Mouse (Mus musculus): ENCODE measurements around the gene Mthfs.
"Not testable (repeated sequence)": the region's sequence is repeated elsewhere in the genome, so short reads cannot be mapped to it uniquely, and the experiment has no call there.

Mthfs gene

DNA sequence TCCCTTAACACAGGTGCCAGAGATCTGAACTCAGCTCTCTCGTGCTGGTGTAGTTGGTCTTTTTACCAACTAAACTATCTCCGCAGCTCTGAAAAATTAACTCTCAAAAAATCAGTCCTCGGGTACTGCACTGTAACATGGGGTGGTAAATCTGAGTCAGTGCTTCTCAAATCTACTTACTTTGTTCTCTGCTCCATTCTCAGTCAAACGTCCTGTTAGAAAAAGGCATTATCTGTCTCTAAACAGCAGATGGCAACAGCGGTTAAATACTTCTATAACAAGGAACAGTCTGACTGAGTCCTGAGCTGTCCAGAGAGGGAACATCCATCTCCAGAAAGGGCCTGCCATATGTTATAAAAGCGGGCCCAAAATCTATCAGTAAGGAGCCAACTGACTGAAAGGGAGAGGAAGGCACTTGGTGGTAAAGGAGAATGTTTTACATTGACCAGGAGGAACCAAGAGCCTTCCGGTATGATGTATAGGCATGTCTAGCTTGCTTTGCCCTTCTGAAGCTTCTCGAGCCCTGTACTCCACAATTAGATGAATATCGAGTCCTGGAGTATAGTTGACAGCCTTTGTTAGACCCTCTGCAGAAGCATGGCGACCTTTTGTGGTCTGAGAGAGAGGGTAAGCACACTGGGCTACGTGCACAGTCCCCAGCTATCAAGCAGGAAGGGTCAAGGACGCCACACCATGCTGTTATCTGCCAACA, at the start of gene Mthfs:
Gene Mthfs (plus strand): TSS at position 324 of the 712 bp plus-strand sequence.
- in situ Hi-C loops (cut with MboI, MseI): loop anchor here (25.0 kb wide), 2 partner anchors 673 to 1052 kb away; partner anchors contain the start of genes Tbc1d2b and Zfp949

DNA sequence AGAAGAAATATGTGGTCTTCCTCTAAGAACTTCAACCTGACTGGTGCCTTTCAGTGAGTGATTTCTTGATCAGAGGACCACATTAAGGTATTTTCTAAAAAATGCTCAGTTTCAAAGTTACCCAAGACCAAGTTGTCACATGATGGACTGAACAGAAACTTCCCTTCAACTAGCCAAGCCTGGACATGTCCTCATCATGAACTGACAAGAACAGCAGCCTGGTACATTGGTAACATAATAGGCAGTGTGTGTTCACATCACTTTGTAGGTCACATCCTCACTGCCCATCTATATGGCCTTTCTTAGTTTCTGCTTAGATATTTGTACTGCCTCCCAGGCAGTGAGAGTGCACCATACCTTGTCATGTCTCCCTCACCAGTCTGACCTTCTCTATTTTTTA, 37.9 kb upstream of the Mthfs start:
- in situ Hi-C loops (cut with MboI, MseI): loop anchor here (25.0 kb wide), 1 partner anchor 140 kb away; no protein-coding TSS in a partner anchor

DNA sequence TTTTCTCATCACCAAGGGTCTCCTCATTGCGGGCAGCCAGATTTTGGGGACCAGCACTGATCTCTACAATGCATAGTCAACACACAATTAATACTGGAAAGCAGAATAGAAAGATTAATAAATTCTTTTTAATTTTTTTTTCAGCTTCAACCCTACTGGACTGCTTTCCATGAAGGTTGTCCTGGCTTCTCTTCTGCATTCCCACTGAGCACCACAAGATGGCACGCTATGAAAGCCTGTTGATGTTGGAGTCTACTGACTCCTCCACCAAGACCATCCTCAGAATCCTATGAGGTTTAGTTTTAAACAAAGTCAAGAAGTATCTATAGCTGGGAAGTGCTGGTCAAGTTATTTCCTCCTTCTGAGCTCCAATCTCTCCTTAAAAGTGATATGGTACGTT, 31.6 kb upstream of the Mthfs start:
- in situ Hi-C loops (cut with MboI, MseI): loop anchor here (5.0 kb wide), 1 partner anchor 493 kb away; no protein-coding TSS in a partner anchor

DNA sequence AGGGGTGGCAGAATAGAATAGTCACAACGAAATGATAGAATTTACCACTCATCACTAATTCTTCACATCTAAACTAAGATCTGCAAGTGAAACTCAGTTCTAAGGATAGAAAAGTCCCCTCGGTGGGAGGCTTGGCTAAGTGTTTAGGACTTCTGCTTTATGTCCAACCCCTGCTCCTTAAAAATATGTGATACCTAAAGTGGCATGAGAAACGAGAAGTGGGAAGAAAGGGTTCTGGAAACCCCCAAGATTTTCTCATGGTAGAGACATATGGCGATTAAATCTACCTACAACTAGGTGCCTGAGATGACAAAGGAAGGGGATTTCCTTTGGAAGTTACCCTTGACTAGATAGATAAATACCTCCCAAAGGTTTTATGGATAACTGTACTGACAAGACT, 31.0 kb upstream of the Mthfs start:
- in situ Hi-C loops (cut with MboI, MseI): loop anchor here (5.0 kb wide), 1 partner anchor 493 kb away; no protein-coding TSS in a partner anchor

DNA sequence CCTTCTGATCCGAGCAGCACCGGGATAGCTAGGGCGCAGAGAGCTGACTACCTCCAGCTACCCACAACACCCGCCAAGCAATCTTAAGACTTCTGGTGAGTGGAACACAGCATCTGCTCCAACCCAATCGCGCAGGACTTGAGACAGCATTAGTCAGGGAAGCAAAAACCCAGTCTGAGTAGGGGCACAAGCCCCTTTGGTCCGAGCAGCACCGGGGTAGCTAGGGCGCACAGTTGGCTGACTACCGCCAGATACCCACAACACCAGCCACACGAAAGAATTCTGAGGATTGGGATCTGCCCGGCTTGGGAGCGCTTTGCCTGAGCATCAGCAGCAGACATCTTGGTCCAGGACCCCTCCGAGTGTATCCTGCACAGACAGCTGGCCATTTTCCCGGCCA, 23.5 kb upstream of the Mthfs start:
- in situ Hi-C loops (cut with MboI, MseI): not testable (repeated sequence)

DNA sequence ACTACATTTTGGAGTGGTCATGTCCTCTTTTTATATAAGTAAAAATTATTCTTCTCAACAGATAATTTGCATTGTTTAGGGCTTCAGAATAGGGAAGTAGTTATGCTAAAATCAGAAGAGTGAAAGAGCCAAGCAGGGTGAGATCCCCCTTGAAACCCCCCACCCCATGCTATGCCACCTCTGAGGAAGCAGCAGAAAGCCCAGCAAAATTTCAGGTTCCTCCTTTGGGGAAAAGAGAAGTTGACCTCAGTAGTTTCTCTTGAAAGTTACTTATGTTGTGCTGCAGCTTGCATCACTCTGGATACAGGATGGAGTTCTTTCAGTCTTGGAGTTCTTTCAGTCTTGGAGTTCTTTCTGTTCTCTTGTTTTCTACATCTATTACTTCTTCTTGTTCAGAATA, 15.0 kb upstream of the Mthfs start:
- in situ Hi-C loops (cut with MboI, MseI): not testable (repeated sequence)

DNA sequence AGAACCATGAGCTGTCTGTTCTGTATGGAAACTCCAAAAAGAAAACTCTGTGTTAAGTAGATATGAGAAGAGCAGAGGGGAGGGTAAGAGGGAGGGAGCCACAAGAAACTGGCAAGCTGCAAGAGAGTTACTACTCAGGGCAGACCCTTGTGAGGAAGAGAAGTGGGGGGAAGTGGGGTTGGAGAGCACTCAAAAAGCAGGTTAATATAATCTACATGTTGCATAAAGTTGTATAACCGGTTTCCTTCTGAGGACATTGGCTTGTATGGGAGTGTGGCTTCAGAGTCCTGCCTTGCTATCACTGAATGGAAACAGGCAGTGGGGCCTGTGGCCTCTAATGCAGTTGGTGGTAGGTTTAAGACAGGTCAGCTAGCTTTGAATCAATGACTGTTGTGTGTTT, 13.0 kb upstream of the Mthfs start:
- in situ Hi-C loops (cut with MboI, MseI): not testable (repeated sequence)

DNA sequence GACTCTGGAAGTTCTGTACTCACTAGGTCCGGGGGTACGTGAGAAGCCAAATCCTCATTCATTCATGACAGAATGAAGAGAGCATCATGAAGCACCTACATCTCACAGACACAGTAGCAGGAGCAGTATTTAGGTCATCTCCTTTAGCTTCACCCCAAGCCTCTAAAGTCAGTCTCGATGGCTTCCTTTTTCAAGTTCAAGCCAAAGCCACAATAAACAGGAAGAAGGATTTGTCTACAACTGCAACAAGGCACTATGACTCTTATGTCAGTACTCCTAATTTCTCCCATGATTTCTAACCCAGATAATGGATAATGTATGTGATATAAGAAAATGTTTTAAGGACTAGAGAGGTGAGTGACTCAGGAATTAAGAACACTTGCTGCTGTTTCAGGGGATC, 12.1 kb upstream of the Mthfs start:
- in situ Hi-C loops (cut with MboI, MseI): not testable (repeated sequence)

DNA sequence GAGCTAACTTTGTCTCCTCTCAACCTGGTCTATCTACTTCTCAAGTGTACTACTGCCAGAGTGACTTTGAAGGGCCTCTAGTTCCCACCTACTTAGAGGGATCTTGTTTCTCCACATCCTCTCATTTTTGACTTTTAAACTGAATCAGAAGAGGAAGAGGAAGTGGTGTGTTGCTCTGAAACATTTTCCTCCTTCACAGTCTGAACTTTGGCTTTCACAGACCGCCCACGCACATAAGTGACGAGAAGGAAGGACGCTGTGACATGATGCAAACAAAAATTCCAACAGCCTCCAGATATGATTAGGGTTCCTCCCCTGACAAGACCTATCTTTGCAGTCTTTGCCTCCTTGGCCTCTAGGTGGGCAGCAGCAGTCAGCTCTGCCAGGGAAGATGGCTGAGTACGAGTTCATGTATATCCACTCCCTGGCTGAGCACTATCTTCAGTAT, 11.5 kb upstream of the Mthfs start, which contains the start of the genes Bcl2a1b and Gm29094:
Gene Bcl2a1b (plus strand): TSS at position 241 of the 448 bp plus-strand sequence.
Gene Gm29094 (plus strand): TSS at position 411 of the 448 bp plus-strand sequence.
- in situ Hi-C loops (cut with MboI, MseI): not testable (repeated sequence)

DNA sequence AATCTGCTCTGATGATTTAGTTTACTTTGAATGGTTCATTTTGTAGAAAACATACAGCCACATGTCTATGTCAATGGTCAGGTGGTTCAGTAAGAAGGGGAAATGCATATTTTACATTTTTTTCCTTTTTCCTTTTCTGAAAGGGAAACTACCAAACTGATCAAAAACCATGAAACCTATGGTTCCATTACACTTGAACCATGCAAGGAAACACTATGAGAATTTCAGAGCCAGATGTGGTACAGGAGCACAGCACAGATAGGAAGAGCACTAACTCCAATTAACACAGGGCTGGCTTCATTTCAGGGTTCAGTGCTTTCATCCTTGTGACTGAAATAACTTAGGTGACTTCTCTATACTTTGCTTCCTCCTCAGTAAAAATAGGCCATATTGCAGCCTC, 8.2 kb upstream of the Mthfs start:
- in situ Hi-C loops (cut with MboI, MseI): loop anchor here (25.0 kb wide), 2 partner anchors 665 to 1060 kb away; partner anchors contain the start of genes Tbc1d2b and Zfp949

DNA sequence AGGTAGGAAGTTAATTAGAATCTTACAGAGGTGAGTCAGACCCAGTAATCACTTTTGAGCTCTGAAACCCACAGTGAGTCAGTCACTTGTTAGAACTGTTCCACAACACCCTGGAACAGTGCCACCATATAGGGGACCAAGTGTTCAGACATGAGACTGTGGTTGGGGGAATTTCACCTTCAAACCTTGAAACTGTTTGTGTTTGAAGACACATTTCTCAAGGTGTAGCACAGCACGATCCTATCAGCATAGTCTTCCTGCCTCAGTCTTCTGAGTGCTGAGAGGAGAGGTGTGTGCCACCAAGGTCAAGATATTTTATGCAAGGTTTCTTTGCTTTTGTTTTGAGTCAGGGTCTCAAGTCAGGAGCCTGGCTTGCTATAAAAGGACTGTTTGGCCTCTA, 1.5 kb upstream of the Mthfs start:
- in situ Hi-C loops (cut with MboI, MseI): loop anchor here (25.0 kb wide), 2 partner anchors 672 to 1053 kb away; partner anchors contain the start of genes Tbc1d2b and Zfp949

DNA sequence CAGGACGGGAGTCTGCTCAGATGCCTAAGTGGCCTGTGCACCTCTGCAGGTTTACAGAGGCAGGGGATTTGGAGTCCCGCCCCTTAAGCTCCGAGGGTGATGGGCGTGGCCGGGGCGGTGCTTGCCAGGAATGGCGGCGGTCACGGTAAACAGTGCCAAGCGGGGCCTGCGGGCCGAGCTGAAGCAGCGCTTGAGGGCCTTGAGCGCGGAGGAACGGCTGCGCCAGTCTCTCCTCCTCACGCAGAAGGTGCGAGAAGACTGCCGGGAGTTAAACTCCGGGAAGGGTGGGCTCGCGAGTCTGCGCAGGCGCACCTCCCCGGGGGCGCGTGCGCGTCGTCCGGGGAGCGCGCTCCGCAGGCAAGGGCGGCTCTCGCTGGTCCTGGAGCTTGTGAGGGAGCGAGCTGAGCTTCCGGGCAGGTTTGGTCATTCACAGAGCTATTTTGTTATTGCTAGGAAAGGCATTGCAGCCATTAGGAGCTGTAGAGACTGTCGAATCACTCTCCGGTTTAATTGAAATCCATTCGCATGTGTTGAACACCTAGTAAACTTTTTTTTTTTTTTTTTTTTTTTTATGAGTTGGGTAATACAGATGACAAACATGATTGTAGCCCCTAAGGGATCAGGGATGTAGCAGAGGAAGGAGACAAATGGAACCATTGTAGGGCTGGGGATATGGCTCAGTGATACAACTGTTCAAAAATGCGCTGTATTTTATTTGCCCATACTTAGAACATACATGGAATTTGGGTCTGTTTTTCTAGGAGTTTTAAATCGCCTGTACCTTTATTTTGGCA, 786 bp downstream of the Mthfs start:
- in situ Hi-C loops (cut with MboI, MseI): loop anchor here (25.0 kb wide), 2 partner anchors 674 to 1051 kb away; partner anchors contain the start of genes Tbc1d2b and Zfp949

DNA sequence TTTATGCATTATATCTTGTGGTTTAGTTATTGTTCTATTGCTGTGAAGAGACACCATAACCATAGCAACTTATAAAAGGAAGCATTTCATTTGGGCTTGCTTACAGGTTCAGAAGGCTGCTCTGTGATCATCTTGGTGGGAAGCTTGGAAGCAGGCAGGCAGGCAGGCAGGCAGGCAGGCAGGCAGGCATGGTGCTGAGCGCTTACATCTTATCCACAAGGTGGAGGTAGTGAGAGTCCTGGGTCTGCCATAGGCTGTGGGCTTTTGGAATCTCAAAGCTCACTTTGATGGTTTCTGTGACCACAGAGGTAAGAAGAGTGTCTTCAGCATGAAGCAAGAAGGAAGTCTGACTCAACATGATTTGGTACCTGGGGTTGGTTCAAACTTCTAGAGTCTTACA, 2.0 kb downstream of the Mthfs start:
- in situ Hi-C loops (cut with MboI, MseI): loop anchor here (25.0 kb wide), 2 partner anchors 675 to 1050 kb away; partner anchors contain the start of genes Tbc1d2b and Zfp949

DNA sequence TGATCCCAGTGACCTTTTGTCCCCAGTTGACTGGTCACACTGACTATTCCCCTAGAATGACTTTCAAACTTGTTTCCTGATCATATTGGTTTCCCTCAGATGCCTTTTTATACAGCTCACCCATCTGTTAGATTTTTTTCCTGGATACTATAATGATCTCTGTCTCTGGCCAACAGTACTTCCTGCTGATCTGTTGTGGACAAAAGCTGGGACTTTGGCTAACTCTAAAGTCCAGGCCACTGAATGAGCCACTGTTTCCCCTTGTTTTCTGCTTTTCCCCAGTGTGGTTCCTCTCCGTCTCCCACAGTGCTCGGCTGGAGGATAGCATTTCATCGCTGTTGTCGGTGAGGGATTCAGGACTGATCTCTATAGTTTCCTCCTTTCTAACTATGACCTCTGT, 7.7 kb downstream of the Mthfs start:
- in situ Hi-C loops (cut with MboI, MseI): loop anchor here (5.0 to 25.0 kb wide), 3 partner anchors 506 to 1044 kb away; partner anchors contain the start of genes Tbc1d2b and Zfp949

DNA sequence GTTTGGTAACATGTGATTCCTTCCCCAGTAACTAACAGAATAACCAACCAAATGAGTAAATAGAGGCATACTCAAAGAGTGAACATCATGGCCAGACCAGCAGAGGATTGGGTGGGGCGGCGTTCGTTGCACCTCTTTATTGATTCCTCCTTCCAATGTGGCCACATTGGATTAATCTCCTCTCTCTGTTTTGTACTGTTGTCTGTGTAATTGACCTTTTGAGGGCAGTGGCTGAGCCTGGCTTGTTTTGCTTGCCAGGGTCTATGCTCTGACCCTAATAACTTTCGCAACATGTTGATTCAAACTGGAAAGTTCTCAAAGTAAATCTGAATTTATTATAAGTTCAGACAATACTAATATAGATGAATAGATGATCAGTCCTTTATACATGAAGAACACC, 9.2 kb downstream of the Mthfs start:
- in situ Hi-C loops (cut with MboI, MseI): loop anchor here (5.0 to 25.0 kb wide), 3 partner anchors 507 to 1043 kb away; partner anchors contain the start of genes Tbc1d2b and Zfp949

DNA sequence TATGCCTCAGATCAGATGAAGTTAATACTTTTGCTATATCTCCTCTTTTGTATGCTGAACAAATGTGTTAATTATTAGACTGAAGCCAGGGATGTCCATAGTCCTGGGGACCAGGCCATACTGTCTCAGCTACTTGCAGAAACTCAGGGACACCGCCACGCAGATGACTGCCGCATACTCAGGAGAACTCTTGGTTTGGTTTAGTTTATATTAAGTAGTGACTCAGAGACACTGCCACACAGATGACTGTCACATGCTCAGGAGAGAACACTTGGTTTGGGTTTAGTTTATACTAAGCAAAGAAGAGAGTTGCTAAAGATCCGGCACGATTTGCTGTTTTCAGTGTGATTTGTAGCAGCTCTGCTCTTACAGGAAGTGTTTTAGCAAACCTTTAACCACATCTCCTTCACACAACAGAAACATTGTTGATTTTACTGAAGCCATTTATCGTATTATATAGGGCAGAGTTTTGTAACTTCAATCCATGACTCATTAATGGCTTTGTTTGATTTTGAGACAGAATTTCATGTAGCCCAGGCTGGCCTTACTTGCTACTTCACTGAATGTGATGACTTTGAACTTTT, 10.3 kb downstream of the Mthfs start:
- in situ Hi-C loops (cut with MboI, MseI): loop anchor here (25.0 kb wide), 2 partner anchors 683 to 1042 kb away; partner anchors contain the start of genes Tbc1d2b and Zfp949

DNA sequence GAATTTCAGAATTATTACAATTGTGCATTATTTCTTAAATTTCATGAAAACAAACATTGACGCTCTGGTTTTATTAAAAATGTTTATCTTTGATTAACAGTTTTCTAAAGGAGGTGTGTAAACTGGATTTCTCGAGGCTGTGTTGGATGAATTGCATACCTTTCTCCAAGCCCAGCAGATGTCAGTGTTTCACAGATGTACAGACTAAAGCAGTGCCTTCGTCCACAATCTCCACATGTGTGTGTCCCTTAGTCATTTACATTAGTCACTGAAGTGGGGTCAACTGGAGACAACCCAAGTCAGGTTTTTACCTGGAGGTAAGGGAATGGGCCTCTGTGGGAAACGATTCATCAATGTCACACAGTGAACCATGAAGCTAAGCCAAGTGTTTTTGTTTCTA, 15.6 kb downstream of the Mthfs start:
- in situ Hi-C loops (cut with MboI, MseI): no loop called here

DNA sequence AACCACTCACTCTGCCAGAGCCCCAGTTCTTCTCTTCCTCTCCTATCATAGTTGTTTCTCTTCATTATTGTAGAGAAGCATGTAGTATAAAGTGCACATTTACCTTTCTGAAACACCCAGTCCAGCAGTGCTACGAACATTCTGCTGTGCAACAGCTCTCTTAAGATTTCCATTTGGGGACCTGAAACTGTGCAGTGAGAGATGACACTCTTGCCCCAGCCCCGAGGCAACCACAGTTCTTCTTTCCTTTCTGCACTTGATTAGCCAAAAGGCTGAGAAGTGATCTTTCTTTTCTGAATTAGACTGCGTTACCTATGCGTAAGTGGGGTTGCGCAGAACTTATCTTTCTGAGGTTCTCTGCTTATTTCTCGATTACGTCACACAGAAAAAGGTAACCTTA, 17.6 kb downstream of the Mthfs start:
- in situ Hi-C loops (cut with MboI, MseI): no loop called here

DNA sequence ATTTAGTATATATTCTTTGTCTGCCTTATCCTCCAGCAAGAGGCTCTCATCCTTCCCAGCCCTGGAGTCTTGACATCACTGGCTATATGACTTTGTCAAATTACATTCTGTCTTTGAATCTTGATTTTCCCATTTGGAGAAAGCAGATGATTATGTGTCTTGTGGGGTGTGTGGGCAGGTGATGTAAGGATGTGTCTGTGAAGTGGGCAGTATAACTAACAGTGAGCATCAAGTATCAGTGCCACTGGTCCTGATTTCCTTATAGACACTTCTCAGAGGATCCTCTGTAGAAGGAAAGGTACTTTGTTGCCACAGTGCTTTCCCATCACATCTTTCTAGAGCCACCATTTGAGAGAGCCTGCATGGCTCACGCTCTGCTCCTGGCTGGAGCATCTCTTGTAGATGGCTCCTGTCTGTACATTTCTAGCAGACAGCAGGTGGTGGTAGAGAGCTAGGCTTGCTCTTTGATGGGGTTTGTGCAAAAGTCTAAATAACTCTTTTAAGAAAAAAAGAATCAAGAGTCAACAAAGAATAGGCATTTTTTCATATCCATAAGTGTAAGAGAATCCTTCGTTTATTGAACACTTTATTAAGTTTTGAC, 20.5 kb downstream of the Mthfs start:
- in situ Hi-C loops (cut with MboI, MseI): loop anchor here (5.0 kb wide), 1 partner anchor 534 kb away; no protein-coding TSS in a partner anchor

DNA sequence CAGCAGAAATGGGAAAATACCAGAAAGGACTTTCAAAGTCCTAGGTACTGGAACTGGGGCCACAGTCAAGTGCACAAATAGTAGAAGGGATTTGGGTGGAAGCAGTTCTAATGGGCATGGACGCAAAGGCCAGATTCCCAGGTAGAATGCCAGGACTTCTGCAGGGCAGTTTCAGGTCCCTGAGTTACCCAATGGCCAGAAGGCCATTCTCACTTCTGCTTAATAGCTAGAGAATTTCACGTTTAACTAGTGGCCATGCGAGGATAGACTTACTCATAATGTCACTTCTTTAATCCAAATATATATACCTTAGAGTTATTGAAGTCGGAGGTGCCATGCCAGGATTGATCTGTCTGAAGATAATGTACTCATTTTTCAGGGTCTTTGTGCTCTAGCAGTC, 26.7 kb downstream of the Mthfs start:
- in situ Hi-C loops (cut with MboI, MseI): loop anchor here (5.0 kb wide), 1 partner anchor 445 kb away; no protein-coding TSS in a partner anchor
